Mouse (Mus musculus) limb, embryonic 10.5 days (tissue): ENCODE data around the gene Fubp1. TPM values are rescaled to one million over a fixed set of nuclear protein-coding genes. Genes with fewer than 3 reads are reported as not detected.
A peak's percentile ranks its signal among the peaks of the same experiment; 100 is the strongest.
"Not testable (repeated sequence)": the region's sequence is repeated elsewhere in the genome, so short reads cannot be mapped to it uniquely, and the experiment has no call there.

Experiments
- DNase-seq: peaks from one replicate; pipeline ENCODE4 v3.0.0-alpha.2; 2017; ENCODE audit warnings: low spot score
- H3K27ac ChIP-seq: fragments of 300-500 bp; sonication (generic); 2 replicates; pipeline ENCODE4 v1.5.1; 2016; ENCODE audit warnings: mild to moderate bottlenecking
- H3K27me3 ChIP-seq: fragments of 300-500 bp; sonication (generic); 2 replicates; pipeline ENCODE4 v1.6.1; 2016; ENCODE audit warnings: low read depth, mild to moderate bottlenecking; ENCODE audit not compliant: poor library complexity, severe bottlenecking
- H3K36me3 ChIP-seq: fragments of 300-500 bp; sonication (generic); 2 replicates; pipeline ENCODE4 v1.6.1; 2016; ENCODE audit warnings: mild to moderate bottlenecking, moderate library complexity
- H3K4me1 ChIP-seq: fragments of 300-500 bp; sonication (generic); 2 replicates; pipeline ENCODE4 v1.6.1; 2016
- H3K4me3 ChIP-seq: fragments of 300-500 bp; sonication (generic); 2 replicates; pipeline ENCODE4 v1.5.1; 2016; ENCODE audit warnings: mild to moderate bottlenecking, moderate library complexity
- H3K9me3 ChIP-seq: fragments of 300-500 bp; sonication (generic); replicated peaks from 2 replicates; pipeline ENCODE4 v1.6.1; 2016; ENCODE audit warnings: mild to moderate bottlenecking
- WGBS: fragments of 180-500 bp; shearing (Covaris S2); methylation state at CpG from one replicate; pipeline ENCODE4 v1.1.7; 2016; 5-methylcytosine and 5-hydroxymethylcytosine counted together
- polyA plus RNA-seq: library from polyadenylated mRNA; unstranded; fragments of >200 nt; fragmentation: Nextera tagmentation; extraction: Ambion mirVana; gene quantifications from 2 replicates; pipeline ENCODE4 v1.2.1, GENCODE M21; 2016

The Fubp1 gene
- polyA plus RNA-seq, 1 experiment from 2014 or later, result 467 TPM

DNA sequence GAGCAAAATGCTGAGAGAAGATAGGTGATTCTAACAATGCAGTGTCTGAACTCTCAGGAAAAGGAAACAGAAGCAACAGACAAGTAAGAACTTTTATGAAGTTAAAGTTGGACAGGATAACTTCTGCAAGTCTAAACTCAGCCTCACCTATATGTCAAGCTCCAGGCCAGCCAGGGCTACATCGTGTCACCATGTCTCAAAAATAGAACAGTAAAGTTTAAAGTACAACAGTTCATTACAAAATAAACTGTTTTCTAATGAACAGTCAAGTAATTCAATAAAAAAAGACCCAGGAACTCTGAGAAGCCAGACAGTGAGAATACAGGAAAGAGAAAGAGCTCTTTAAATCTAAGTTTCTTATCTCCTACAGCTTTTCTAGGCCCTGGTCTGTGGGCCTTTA is 40.3 kb downstream of the Fubp1 start:
- no peaks in the 10 kb centered on the region for H3K9me3 ChIP-seq
- 84% methylated on average over 1 of the region's 1 CpGs for WGBS
- H3K27ac ChIP-seq, result no peak overlapping the region

GRCm38 (mm10) chr3:152257528-152257927 is 47.3 kb downstream of the Fubp1 start:
- H3K9me3 ChIP-seq, result no peaks in the 10 kb centered on the region
- no peaks in the 10 kb centered on the region for H3K36me3 ChIP-seq
- peaks cover 4% of the 10 kb centered on the region; the same call in 1 of the 2 replicates for H3K27me3 ChIP-seq
- H3K4me3 ChIP-seq, result no peak overlapping the region
- no peak overlapping the region for H3K27ac ChIP-seq
- DNase-seq, result no peak
- WGBS, result 87% methylated on average over 3 of the region's 3 CpGs
- H3K4me1 ChIP-seq, result peaks cover 6% of the 10 kb centered on the region; the same call in 1 of the 2 replicates

More for the DNA sequence above, 40.3 kb downstream of the Fubp1 start:
- Histone ChIP-seq H3K4me3 (no peak overlapping the region), H3K27me3 (no peaks in the 10 kb centered on the region), H3K4me1 (no peaks in the 10 kb centered on the region), H3K36me3 (no peaks in the 10 kb centered on the region)
- no peak for DNase-seq

DNA sequence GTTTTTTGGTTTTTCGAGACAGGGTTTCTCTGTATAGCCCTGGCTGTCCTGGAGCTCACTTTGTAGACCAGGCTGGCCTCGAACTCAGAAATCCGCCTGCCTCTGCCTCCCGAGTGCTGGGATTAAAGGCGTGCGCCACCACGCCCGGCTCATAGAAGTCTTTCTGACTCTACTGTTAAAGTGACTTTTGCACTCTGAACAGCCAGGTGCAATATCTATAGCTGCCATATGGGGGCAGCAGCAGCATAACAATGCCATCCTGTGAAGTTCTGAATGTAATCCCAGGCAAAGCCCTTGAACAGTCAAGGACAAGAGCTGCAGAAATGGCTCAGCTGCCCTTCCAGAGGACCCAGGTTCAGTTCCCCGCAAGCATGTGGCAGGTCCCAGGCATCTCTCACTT is 49.2 kb downstream of the Fubp1 start:
- H3K36me3 ChIP-seq, H3K4me3 ChIP-seq, H3K27ac ChIP-seq, H3K4me1 ChIP-seq, H3K9me3 ChIP-seq: not testable (repeated sequence)
- WGBS, result 51% methylated on average over 8 of the region's 9 CpGs
- peaks cover 20% of the 10 kb centered on the region for H3K27me3 ChIP-seq
- peak; percentile 84 for DNase-seq

- no peaks in the 10 kb centered on the region for H3K36me3 ChIP-seq
- 94% methylated on average over 1 of the region's 1 CpGs for WGBS
- H3K27ac ChIP-seq, result no peak overlapping the region
- peaks cover 30% of the 10 kb centered on the region for H3K27me3 ChIP-seq
- H3K4me1 ChIP-seq, result peaks cover 12% of the 10 kb centered on the region
- H3K4me3 ChIP-seq, result no peak overlapping the region
- no peak for DNase-seq
- no peaks in the 10 kb centered on the region for H3K9me3 ChIP-seq
Observed at GRCm38 (mm10) chr3:152260362-152260761, 50.1 kb downstream of the Fubp1 start.

DNA sequence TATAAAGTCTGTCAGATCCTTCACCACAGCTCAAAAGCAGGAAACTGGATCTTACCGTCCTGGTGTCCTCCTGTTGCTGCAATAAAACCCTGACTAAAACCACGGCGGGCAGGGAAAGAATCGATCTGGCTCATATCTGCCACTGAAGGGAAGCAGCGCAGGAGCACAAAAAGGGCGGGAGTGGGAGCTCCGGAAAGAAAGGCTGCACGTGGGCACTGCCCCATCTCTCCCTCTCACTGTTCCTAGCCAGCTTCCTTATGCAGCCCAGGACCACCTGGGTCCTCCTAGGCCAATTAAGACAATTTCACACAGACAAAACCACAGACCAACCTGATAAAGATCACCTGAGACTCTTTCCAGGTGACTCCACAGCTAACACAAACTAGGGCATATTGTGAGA is 51.2 kb downstream of the Fubp1 start:
- Histone ChIP-seq H3K36me3 (no peaks in the 10 kb centered on the region), H3K4me3 (no peak overlapping the region), H3K9me3 (no peaks in the 10 kb centered on the region), H3K4me1 (peaks cover 23% of the 10 kb centered on the region), H3K27ac (no peak overlapping the region), H3K27me3 (peaks cover 39% of the 10 kb centered on the region)
- 60% methylated on average over 8 of the region's 8 CpGs for WGBS
- DNase-seq, result no peak

GRCm38 (mm10) chr3:152261948-152262347 is 51.7 kb downstream of the Fubp1 start:
- Histone ChIP-seq H3K27ac (no peak overlapping the region), H3K4me3 (no peak overlapping the region), H3K27me3 (peaks cover 44% of the 10 kb centered on the region), H3K36me3 (no peaks in the 10 kb centered on the region), H3K9me3 (no peaks in the 10 kb centered on the region), H3K4me1 (peaks cover 24% of the 10 kb centered on the region)
- WGBS, result 62% methylated on average over 8 of the region's 8 CpGs
- DNase-seq, result no peak

GRCm38 (mm10) chr3:152264374-152264773 is 54.2 kb downstream of the Fubp1 start:
- H3K27me3 ChIP-seq, result peaks cover 60% of the 10 kb centered on the region
- H3K9me3 ChIP-seq, result no peaks in the 10 kb centered on the region
- H3K4me3 ChIP-seq, result no peak overlapping the region
- H3K36me3 ChIP-seq, result no peaks in the 10 kb centered on the region
- DNase-seq, result no peak
- WGBS, result 49% methylated on average over 10 of the region's 10 CpGs
- H3K4me1 ChIP-seq, result peaks cover 24% of the 10 kb centered on the region
- no peak overlapping the region for H3K27ac ChIP-seq

DNA sequence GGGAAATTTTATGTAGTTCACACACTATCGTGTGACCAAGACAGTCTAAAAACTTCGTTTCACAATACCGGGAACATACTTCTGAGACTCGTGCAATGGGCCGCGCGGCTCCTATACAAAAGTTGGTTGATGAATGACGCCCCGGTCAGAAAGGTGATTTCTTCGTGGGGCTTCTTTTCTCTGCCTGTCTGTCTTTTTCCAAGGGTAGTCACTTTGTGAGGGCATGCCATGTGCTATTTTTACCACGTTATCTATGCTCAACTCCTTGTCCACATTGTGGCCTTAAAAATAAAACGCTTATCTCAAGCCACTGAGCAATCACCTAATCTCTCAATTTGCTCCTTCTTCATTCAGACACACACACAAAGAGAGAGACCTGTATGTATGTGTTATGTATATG is 54.6 kb downstream of the Fubp1 start:
- H3K9me3 ChIP-seq, result no peaks in the 10 kb centered on the region
- peak overlapping the region; percentile 76 for H3K4me3 ChIP-seq
- DNase-seq, result no peak
- H3K27me3 ChIP-seq, result peaks cover 60% of the 10 kb centered on the region
- peaks cover 24% of the 10 kb centered on the region for H3K4me1 ChIP-seq
- H3K27ac ChIP-seq, result peak overlapping the region; percentile 91; the same call in 1 of the 2 replicates
- no peaks in the 10 kb centered on the region for H3K36me3 ChIP-seq
- 49% methylated on average over 12 of the region's 12 CpGs for WGBS

GRCm38 (mm10) chr3:152265351-152266035 is 55.3 kb downstream of the Fubp1 start:
- Histone ChIP-seq H3K36me3 (no peaks in the 10 kb centered on the region), H3K27ac (peak overlapping the region; percentile 91), H3K4me3 (peak overlapping the region; percentile 76), H3K9me3 (no peaks in the 10 kb centered on the region), H3K27me3 (peaks cover 60% of the 10 kb centered on the region), H3K4me1 (peaks cover 24% of the 10 kb centered on the region)
- DNase-seq, result peak; percentile 83
- WGBS, result 1% methylated on average over 63 of the region's 63 CpGs

GRCm38 (mm10) chr3:152266036-152266421 is 55.8 kb downstream of the Fubp1 start, which contains the start of gene Nexn:
Nexn (minus strand) TSS chr3:152266350.
- Histone ChIP-seq H3K4me3 (peak within 1 kb of the TSS; percentile 76), H3K9me3 (no peaks in the 10 kb centered on the region), H3K27ac (peak within 1 kb of the TSS; percentile 91), H3K4me1 (peaks cover 24% of the 10 kb centered on the region), H3K36me3 (no peaks in the 10 kb centered on the region), H3K27me3 (peaks cover 60% of the 10 kb centered on the region)
- no peak for DNase-seq
- WGBS, result 5% methylated on average over 13 of the region's 13 CpGs

GRCm38 (mm10) chr3:152268099-152268498 is 57.9 kb downstream of the Fubp1 start:
- no peak overlapping the region for H3K27ac ChIP-seq
- peaks cover 18% of the 10 kb centered on the region for H3K4me1 ChIP-seq
- H3K9me3 ChIP-seq, result no peaks in the 10 kb centered on the region
- WGBS, result 88% methylated on average over 14 of the region's 14 CpGs
- H3K27me3 ChIP-seq, result peaks cover 53% of the 10 kb centered on the region
- no peak overlapping the region for H3K4me3 ChIP-seq
- DNase-seq, result no peak
- 0 out of 2 replicates have a peak, but pooled peaks cover 3% of the 10 kb centered on the region for H3K36me3 ChIP-seq

DNA sequence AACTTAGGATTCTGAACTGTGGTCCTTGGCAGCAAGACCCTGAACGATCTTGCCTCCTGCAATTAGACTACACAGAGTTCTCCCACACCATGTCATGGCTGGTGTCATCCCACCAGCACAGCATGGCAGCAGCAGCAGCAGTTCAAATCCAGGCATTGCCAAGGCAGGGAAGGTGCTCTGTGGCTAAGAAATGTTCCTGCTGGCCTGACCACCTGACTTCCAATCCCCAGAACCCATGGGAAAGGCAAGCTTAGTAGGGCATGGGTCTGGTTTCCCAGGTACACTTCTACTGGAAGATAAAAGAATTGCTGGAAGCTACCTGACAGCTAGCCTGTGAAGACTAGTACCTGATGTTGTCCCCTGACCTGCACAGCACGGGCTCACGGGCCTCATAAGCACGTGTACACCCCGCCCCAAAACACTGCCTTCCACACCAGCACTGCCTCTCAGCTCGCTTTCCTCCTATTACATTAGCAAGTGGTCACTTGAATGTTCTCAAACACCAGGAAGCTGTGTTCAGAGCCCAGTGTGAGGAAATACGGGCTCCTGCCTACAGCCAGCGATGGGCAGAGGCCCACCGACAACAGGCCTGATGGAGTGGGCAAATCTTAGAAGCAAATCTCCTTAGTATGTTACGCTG is 61.0 kb downstream of the Fubp1 start:
- Histone ChIP-seq H3K4me3 (no peak overlapping the region), H3K27me3 (peaks cover 24% of the 10 kb centered on the region), H3K4me1 (peaks cover 3% of the 10 kb centered on the region), H3K9me3 (no peaks in the 10 kb centered on the region), H3K27ac (no peak overlapping the region; the same call in 1 of the 2 replicates), H3K36me3 (peaks cover 8% of the 10 kb centered on the region)
- DNase-seq, result no peak
- WGBS, result 89% methylated on average over 10 of the region's 10 CpGs

- Histone ChIP-seq H3K4me1 (no peaks in the 10 kb centered on the region), H3K36me3 (peaks cover 13% of the 10 kb centered on the region), H3K27me3 (peaks cover 17% of the 10 kb centered on the region), H3K27ac (no peak overlapping the region), H3K9me3 (no peaks in the 10 kb centered on the region), H3K4me3 (no peak overlapping the region)
- WGBS, result 86% methylated on average over 6 of the region's 6 CpGs
- no peak for DNase-seq
Observed at GRCm38 (mm10) chr3:152271876-152272275, 61.7 kb downstream of the Fubp1 start.
